ENCODE assay signal across 8 mouse cellular contexts in the genomic region with DNA sequence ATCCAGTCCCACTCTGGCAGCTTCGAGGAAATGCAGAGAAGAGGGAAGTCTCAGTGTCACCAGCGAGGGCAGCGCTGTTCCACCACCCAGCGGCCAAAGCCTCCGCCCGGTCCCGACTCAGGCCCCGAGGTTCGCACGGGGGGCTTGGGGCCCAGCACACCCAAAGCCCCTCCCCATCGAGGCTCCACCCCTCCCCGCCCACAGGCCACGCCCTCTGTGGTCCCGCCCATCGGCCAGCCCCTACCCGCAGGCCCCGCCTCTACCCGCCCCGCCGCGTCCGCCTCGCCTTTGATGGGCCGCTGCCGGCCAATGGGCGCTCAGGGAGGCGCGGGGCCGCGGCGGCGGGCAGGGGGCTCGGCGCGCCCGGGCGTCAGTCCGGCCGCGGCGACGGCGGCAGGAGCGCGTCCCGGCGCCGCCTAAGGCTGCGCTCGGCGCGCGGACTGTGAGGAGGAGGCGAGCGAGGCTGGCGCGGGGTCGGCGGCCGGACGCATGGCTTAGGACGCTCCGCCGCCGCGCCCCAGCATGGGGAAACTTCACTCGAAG. TPM values are rescaled to one million over a fixed set of nuclear protein-coding genes. Genes with fewer than 3 reads are reported as not detected.
A peak's percentile ranks its signal among the peaks of the same experiment; 100 is the strongest.
DNase-seq lines count a peak whose midpoint lies in the region; ATAC-seq lines count a peak whose summit lies in the region.

A gene (plus strand): TSS at position 370 of the 543 bp plus-strand sequence.

- ATAC-seq in intestine, embryonic 16.5 days = peak; percentile 93
- no peak for ATAC-seq in activated CD4-positive, CD25-positive, alpha-beta regulatory T cell, adult 4 months

- peak within 1 kb of the TSS; percentile 38; the same call in 1 of the 2 replicates for H3K27ac ChIP-seq in intestine, embryonic 16.5 days (ENCODE audit: low read length)
- H3K27ac ChIP-seq in midbrain, embryonic 10.5 days (replicated peaks) = peak within 1 kb of the TSS; percentile 92

- under 1% methylated on average over 65 of the region's 67 CpGs for WGBS in intestine, embryonic 16.5 days
- WGBS in midbrain, embryonic 10.5 days = under 1% methylated on average over 66 of the region's 67 CpGs

- peak; percentile 81 for DNase-seq in adrenal gland, adult 8-10 months
- DNase-seq in embryo, embryonic 10.5 days (ENCODE audit: low spot score) = peak; percentile 94
- peak; percentile 86 to 90 for DNase-seq in gastrocnemius, postnatal 4 days (ENCODE audit: low spot score in 2 of 2)
- peak; percentile 75 to 82 for DNase-seq in left cerebral cortex, postnatal 36 days (ENCODE audit: low spot score in 2 of 2)
- peak; percentile 99 for DNase-seq in midbrain, embryonic 10.5 days (ENCODE audit: low spot score)
- peak; percentile 39 for DNase-seq in skeletal muscle tissue, adult 2 months (ENCODE audit: low read depth, low spot score)

- no peaks in the 10 kb centered on the region for H3K36me3 ChIP-seq in intestine, embryonic 16.5 days (ENCODE audit: control insufficient read depth, insufficient read depth, low read length)
- peaks cover 13% of the 10 kb centered on the region for H3K36me3 ChIP-seq in midbrain, embryonic 10.5 days

- peaks cover 19% of the 10 kb centered on the region; the same call in 1 of the 2 replicates for H3K4me1 ChIP-seq in intestine, embryonic 16.5 days (ENCODE audit: control insufficient read depth, insufficient read depth, low read length)
- H3K4me1 ChIP-seq in midbrain, embryonic 10.5 days = peaks cover 77% of the 10 kb centered on the region

- peak within 1 kb of the TSS; percentile 82 for H3K9ac ChIP-seq in intestine, embryonic 16.5 days (ENCODE audit: low read depth, low read length)

- H3K4me2 ChIP-seq in intestine, embryonic 16.5 days (ENCODE audit: low read depth, low read length) = peak within 1 kb of the TSS; percentile 99

- H3K4me3 ChIP-seq in intestine, embryonic 16.5 days (ENCODE audit: low read length) = peak within 1 kb of the TSS; percentile 74
- H3K4me3 ChIP-seq in midbrain, embryonic 10.5 days = peak within 1 kb of the TSS; percentile 96

- no peaks in the 10 kb centered on the region for H3K9me3 ChIP-seq in intestine, embryonic 16.5 days (ENCODE audit: control insufficient read depth, low read length)
- H3K9me3 ChIP-seq in midbrain, embryonic 10.5 days (replicated peaks) = no peaks in the 10 kb centered on the region

- H3K27me3 ChIP-seq in intestine, embryonic 16.5 days (replicated peaks; ENCODE audit: control insufficient read depth, insufficient read depth, low read length) = peaks cover 13% of the 10 kb centered on the region; the same call in 1 of the 2 replicates
- H3K27me3 ChIP-seq in midbrain, embryonic 10.5 days (ENCODE audit: low read depth, poor library complexity, severe bottlenecking) = peaks cover 40% of the 10 kb centered on the region

- intact Hi-C loops in left cerebral cortex, postnatal 36 days (cut with DNase I) = loop anchor here (5.0 kb wide), 2 partner anchors 69 to 159 kb away; a partner anchor contains a TSS

RNA-seq across cellular contexts. Expression of the gene that starts here (rescaled TPM):
- 10 to 100 TPM; 38.0 to 56.5 (median 46.5) TPM for total RNA-seq in adrenal gland, adult 8-10 months (2022)
- 10 to 100 TPM; 11.7 to 11.9 TPM for total RNA-seq in gastrocnemius, postnatal 4 days (2021)
- polyA plus RNA-seq in intestine, embryonic 16.5 days (2015; fragmentation: Nextera tagmentation; extraction: Ambion mirVana) = 27.8 and 28.4 TPM in 2 replicates
- total RNA-seq in left cerebral cortex, postnatal 36 days (2021) = 10 to 100 TPM; 18.8 to 18.9 TPM
- polyA plus RNA-seq in midbrain, embryonic 10.5 days (2016; fragmentation: Nextera tagmentation; extraction: Ambion mirVana) = 72.3 and 80.1 TPM in 2 replicates
- not detected for polyA plus RNA-seq in activated CD4-positive, CD25-positive, alpha-beta regulatory T cell, adult 4 months (2017; shearing (Covaris generic))

Comparison
In these comparisons a context has a peak if more than half of its experiments do, and no peak if none do; other contexts are left out.
1. RNA of the gene that starts here (polyA plus RNA-seq): 72.3 to 80.1 TPM in midbrain, embryonic 10.5 days and 27.8 to 28.4 TPM in intestine, embryonic 16.5 days; not detected in activated CD4-positive, CD25-positive, alpha-beta regulatory T cell, adult 4 months; every median in the first group is over 10 times any median in the second.
2. DNase-seq: peak in every context shown above with its lines; median percentile 99 in midbrain, embryonic 10.5 days; 94 in embryo, embryonic 10.5 days; 88 in gastrocnemius, postnatal 4 days; 81 in adrenal gland, adult 8-10 months; 78 in left cerebral cortex, postnatal 36 days; 39 in skeletal muscle tissue, adult 2 months.